Mouse (Mus musculus) erythroblast, adult 5-6 weeks (primary cell): ENCODE results near the gene Fbxw5. TPM values are rescaled to one million over a fixed set of nuclear protein-coding genes. Genes with fewer than 3 reads are reported as not detected.

Experiments
- ATAC-seq: replicated peaks from 2 replicates; pipeline ENCODE4 v1.8.0; 2016; ENCODE audit warnings: moderate number of reproducible peaks, mild to moderate bottlenecking, moderate TSS enrichment, inconsistent platforms; ENCODE audit not compliant: poor library complexity, low FRiP score, severe bottlenecking
- total RNA-seq, 2 experiments: library from RNA; stranded (forward) in 1 of 2; stranded (reverse) in 1 of 2; fragments of 150-400 nt in 1 of 2; fragments of 200-764, 138-1000 nt in 1 of 2; gene quantifications; 2 replicates each; pipeline versions ENCODE4 v1.2.3 to v1.2.4; 2015 to 2017; ENCODE audit warnings: low replicate concordance in 2 of 2

Gene Fbxw5
- total RNA-seq, 2 experiments from 2014 or later = 5.1 to 6.7 TPM

- ATAC-seq = no peak
Observed at GRCm38 (mm10) chr2:25477541-25477940, 23.0 kb upstream of the Fbxw5 start.

GRCm38 (mm10) chr2:25477967-25478675 is 22.4 kb upstream of the Fbxw5 start:
- no peak for ATAC-seq

- ATAC-seq = no peak
Observed at GRCm38 (mm10) chr2:25479551-25480311, 20.8 kb upstream of the Fbxw5 start.

- no peak for ATAC-seq
Observed at GRCm38 (mm10) chr2:25480541-25480940, 20.0 kb upstream of the Fbxw5 start.

- no peak for ATAC-seq
Observed at GRCm38 (mm10) chr2:25482969-25483368, 17.6 kb upstream of the Fbxw5 start.

GRCm38 (mm10) chr2:25484901-25485647 is 15.5 kb upstream of the Fbxw5 start:
- no peak for ATAC-seq

GRCm38 (mm10) chr2:25487965-25488670 is 12.4 kb upstream of the Fbxw5 start:
- ATAC-seq = no peak

- ATAC-seq = no peak
Observed at GRCm38 (mm10) chr2:25488671-25489068, 11.9 kb upstream of the Fbxw5 start.

- ATAC-seq = no peak
Observed at GRCm38 (mm10) chr2:25492988-25493387, 7.6 kb upstream of the Fbxw5 start.

GRCm38 (mm10) chr2:25493476-25493961 is 7.0 kb upstream of the Fbxw5 start, which contains the start of gene Lcn12:
Lcn12 (minus strand) TSS chr2:25493911.
- ATAC-seq = no peak

- ATAC-seq = no peak
Observed at GRCm38 (mm10) chr2:25496462-25496861, 4.1 kb upstream of the Fbxw5 start.

- ATAC-seq = no peak
Observed at GRCm38 (mm10) chr2:25497846-25498575, 2.5 kb upstream of the Fbxw5 start.

GRCm38 (mm10) chr2:25498622-25499478 is 1.7 kb upstream of the Fbxw5 start:
- no peak for ATAC-seq

- ATAC-seq = peak; percentile 2; the same call in 1 of the 2 replicates
Observed at GRCm38 (mm10) chr2:25500071-25500575, 427 bp upstream of the Fbxw5 start.

- ATAC-seq = no peak
Observed at GRCm38 (mm10) chr2:25501593-25502486, 1.3 kb downstream of the Fbxw5 start, which contains the start of gene C8g. C8g (minus strand) TSS chr2:25501719.

- no peak for ATAC-seq
Observed at GRCm38 (mm10) chr2:25502726-25503125, 2.2 kb downstream of the Fbxw5 start.

GRCm38 (mm10) chr2:25504538-25504937 is 4.0 kb downstream of the Fbxw5 start:
- ATAC-seq = no peak
